Mouse (Mus musculus) ovary, postnatal 10 days (tissue): ENCODE measurements around the gene Psg16.
"Not testable (repeated sequence)": the region's sequence is repeated elsewhere in the genome, so short reads cannot be mapped to it uniquely, and the experiment has no call there.

ENCODE experiments used
- DNase-seq: peaks from one replicate; pipeline ENCODE4 v3.0.0; 2022; ENCODE audit warnings: low spot score

The Psg16 gene

DNA sequence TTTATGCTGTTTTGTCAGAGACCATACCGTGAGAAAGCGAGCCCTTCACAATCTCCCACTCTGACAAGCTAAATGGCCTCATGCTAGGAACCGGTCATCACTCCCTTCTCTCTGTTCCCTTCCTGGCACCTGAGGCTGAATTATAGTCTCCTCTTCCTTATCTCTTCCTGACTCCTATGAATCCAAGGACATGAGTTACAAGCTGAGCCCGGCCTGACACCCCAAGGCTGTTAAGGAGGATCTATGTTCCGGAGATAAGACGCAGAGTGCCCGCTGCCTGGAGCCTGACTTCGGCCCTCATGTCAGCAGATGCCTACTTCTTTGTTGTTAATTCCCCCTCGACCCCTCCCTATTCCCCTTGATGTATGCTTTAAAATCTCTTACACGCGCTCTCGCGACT, 27.8 kb downstream of the Psg16 start:
- not testable (repeated sequence) for DNase-seq

DNA sequence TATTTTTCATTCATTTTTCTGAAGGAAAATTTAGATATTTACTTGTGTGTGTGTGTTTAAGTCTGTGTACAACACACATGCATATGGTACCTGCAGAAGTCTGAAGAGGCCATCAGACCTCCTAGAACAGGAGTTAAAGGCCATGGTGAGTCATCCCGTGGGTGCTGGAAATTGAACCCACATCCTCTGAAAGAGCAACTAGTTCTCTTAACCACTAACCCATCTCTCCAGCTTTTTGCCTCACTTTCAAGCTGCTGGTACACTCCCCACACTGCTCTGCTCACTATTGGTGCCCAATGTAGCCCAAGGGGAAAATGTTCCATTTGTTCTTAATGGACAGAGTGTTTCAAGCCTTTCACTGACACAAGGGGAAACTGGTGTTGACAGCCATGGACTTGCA, 61.5 kb downstream of the Psg16 start:
- DNase-seq: no peak

- DNase-seq: no peak
Measured at GRCm38 (mm10) chr7:17149931-17150330, 76.1 kb downstream of the Psg16 start, which contains the start of gene Ceacam3. Ceacam3 (plus strand) TSS chr7:17150282.

- no peak for DNase-seq
Measured at GRCm38 (mm10) chr7:17155634-17156033, 81.8 kb downstream of the Psg16 start.

- no peak for DNase-seq
Measured at GRCm38 (mm10) chr7:17156885-17157677, 83.2 kb downstream of the Psg16 start.

- no peak for DNase-seq
Measured at GRCm38 (mm10) chr7:17159011-17159410, 85.2 kb downstream of the Psg16 start.

GRCm38 (mm10) chr7:17171827-17172226, 98.0 kb downstream of the Psg16 start:
- DNase-seq: no peak
